Mouse (Mus musculus) layer of hippocampus, adult 9-11 months (tissue): ENCODE measurements around the gene Zfp970.
"Not testable (repeated sequence)": the region's sequence is repeated elsewhere in the genome, so short reads cannot be mapped to it uniquely, and the experiment has no call there.

Experiments used
- DNase-seq: peaks from one replicate; pipeline ENCODE4 v3.0.0; 2022

The Zfp970 gene

GRCm38 (mm10) chr2:177464676-177465075 is at the start of gene Zfp970:
Gene Zfp970 (plus strand): TSS chr2:177464733.
- peak; percentile 11 for DNase-seq

DNA sequence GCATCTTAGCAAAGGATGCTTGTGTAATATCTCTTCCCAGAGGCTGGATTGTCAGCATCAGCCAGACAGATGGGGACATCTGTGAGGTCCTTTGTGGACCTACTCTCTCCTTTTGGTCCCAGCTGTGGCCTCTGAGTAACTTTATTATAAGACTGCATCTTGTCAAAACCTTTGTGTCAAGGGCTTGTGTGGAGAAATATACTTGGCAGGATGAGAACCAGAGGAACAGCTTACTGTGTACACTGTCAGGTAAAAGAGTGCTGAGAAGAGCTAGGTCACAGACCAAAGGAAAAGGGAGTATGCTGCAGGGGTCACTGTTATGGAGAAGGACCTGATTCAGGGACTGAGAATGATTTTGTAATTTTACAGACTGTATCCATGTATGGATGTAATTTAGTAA is 3.7 kb downstream of the Zfp970 start:
- DNase-seq = not testable (repeated sequence)

- DNase-seq = not testable (repeated sequence)
Measured at GRCm38 (mm10) chr2:177472261-177472660, 7.7 kb downstream of the Zfp970 start.

DNA sequence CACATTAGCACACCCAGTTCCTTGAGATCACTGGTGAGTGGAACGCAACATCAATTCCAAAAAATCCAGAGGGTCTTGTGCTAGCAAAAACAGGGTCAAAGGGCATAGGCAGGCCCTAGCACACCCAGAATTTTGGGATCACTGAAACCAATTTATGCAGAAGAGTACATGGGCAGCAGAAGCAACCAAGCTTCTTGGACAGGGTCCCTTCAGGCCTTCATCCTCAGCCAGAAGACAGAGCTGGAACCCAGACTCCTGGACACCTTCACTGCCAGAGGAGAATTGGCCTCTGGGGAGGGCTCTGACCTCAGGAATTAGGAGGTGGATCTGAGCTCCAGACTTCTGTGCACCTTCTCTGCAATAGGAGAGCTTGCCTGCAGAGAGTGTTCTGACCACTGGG is 17.4 kb downstream of the Zfp970 start:
- DNase-seq = not testable (repeated sequence)

GRCm38 (mm10) chr2:177483238-177483948 is 18.9 kb downstream of the Zfp970 start:
- DNase-seq = not testable (repeated sequence)

- DNase-seq = peak; percentile 74
Measured at GRCm38 (mm10) chr2:177498067-177498466, 33.5 kb downstream of the Zfp970 start, which contains the start of gene Gm14403. Gene Gm14403 (plus strand): TSS chr2:177498215.

GRCm38 (mm10) chr2:177499182-177499581 is 34.6 kb downstream of the Zfp970 start:
- not testable (repeated sequence) for DNase-seq

- DNase-seq = not testable (repeated sequence)
Measured at GRCm38 (mm10) chr2:177505211-177505719, 40.7 kb downstream of the Zfp970 start.

GRCm38 (mm10) chr2:177511381-177511780 is 46.8 kb downstream of the Zfp970 start:
- not testable (repeated sequence) for DNase-seq

DNA sequence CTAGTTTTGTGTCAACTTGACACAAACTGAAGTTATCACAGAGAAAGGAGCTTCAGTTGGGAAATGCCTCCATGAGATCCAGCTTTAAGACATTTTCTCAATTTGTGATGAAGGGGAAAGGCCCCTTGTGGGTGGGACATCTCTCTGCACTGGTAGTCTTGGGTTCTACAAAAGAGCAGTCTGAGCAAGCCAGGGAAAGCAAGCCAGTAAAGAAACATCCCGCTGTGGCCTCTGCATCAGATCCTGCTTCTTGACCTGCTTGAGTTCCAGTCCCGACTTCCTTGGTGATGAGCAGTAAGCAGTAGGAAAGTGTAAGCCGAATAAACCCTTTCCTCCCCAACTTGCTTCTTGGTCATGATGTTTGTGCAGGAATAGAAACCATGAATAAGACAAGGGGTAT is 47.4 kb downstream of the Zfp970 start:
- not testable (repeated sequence) for DNase-seq

- not testable (repeated sequence) for DNase-seq
Measured at GRCm38 (mm10) chr2:177513991-177514479, 49.5 kb downstream of the Zfp970 start.

- DNase-seq = not testable (repeated sequence)
Measured at GRCm38 (mm10) chr2:177517746-177518145, 53.2 kb downstream of the Zfp970 start.

DNA sequence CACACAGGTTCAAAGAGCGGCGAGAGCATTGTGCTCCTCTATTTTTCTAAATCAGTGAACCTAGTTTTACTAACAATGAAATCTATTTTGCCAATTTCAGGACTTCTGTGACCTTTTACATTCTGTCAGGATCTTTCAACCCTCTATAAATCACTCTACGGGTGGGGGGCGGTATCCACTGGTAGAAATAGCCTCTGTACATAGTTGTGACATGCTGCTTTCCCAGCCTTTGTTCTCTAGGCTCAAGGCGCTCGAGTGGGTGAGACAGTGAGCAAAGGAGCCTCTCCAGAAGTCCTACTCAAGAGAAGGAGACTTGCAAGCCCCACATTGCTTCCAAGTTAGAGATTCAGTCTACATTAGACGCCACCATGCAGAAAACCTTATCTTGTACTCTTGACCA is 53.8 kb downstream of the Zfp970 start:
- not testable (repeated sequence) for DNase-seq

GRCm38 (mm10) chr2:177518960-177519359 is 54.4 kb downstream of the Zfp970 start:
- DNase-seq = not testable (repeated sequence)

DNA sequence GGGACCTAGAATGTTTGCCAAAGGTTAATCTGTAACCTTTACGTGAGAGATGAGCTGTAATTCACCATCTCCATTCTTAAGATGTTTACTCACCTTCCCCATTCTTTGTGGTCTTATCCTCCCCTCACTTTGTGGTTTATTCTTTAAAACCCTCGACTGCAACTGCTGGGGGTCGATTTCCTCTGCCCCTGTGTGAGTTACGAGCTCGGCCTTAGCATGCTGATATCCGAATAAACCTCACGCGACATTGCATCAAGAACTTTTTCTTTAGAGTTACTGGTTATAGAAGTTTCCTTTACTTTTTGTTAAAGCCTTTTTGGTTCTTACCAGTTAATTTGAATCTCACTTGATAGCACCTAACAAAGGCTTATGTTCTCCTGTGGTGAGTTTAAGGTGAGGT is 55.5 kb downstream of the Zfp970 start:
- DNase-seq = no peak

- DNase-seq = no peak
Measured at GRCm38 (mm10) chr2:177523061-177523460, 58.5 kb downstream of the Zfp970 start.

GRCm38 (mm10) chr2:177523674-177524073 is 59.1 kb downstream of the Zfp970 start:
- DNase-seq = not testable (repeated sequence)

DNA sequence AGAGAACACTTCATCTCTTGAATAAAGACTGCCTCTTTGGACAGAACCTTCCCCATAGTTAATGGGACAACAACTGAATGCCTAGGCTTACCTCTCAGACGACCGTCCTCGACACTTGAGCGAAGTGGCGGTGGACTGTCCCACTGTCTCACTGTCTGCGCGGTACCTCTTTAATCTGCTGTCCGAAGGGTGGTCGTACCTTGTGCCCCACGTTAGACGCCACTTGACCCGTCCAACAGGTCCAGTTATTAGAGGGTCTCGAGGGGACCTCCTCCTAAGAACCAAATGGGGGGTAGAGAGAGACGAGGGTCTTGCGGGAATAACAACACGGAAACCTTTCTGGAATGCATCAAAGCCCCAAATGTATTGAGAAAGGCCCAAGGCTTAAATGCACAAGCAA is 59.6 kb downstream of the Zfp970 start:
- not testable (repeated sequence) for DNase-seq
